Mouse (Mus musculus) bone marrow macrophage, adult 2 months (primary cell): ENCODE measurements around the gene Cetn2. TPM values are rescaled to one million over a fixed set of nuclear protein-coding genes. Genes with fewer than 3 reads are reported as not detected.

ENCODE experiments used
- H3K27ac ChIP-seq: 2 replicates; pipeline ENCODE4 v1.5.1; 2012; ENCODE audit warnings: low read depth, low read length; ENCODE audit not compliant: insufficient read depth
- H3K4me1 ChIP-seq: 2 replicates; pipeline ENCODE4 v1.6.1; 2012; ENCODE audit warnings: low read length; ENCODE audit not compliant: control insufficient read depth, insufficient read depth
- H3K4me3 ChIP-seq: 2 replicates; pipeline ENCODE4 v1.5.1; 2012; ENCODE audit warnings: mild to moderate bottlenecking, low read length, moderate library complexity; ENCODE audit not compliant: insufficient read depth
- CTCF ChIP-seq: IDR thresholded peaks from 2 replicates; pipeline ENCODE4 v1.5.1; 2012; ENCODE audit warnings: low read depth, mild to moderate bottlenecking, low read length, moderate library complexity
- POLR2A ChIP-seq: IDR thresholded peaks from 2 replicates; pipeline ENCODE4 v1.6.1; 2012; ENCODE audit warnings: mild to moderate bottlenecking, low read depth, low read length, borderline replicate concordance
- polyA plus RNA-seq: library from polyadenylated mRNA; stranded (reverse); fragments of >200 nt; gene quantifications from 2 replicates; pipeline ENCODE4 v1.2.4, GENCODE M21; 2012; ENCODE audit not compliant: missing spikeins, insufficient read depth, insufficient read length

Gene Cetn2
- 34.6 and 36.4 TPM in 2 replicates for polyA plus RNA-seq

DNA sequence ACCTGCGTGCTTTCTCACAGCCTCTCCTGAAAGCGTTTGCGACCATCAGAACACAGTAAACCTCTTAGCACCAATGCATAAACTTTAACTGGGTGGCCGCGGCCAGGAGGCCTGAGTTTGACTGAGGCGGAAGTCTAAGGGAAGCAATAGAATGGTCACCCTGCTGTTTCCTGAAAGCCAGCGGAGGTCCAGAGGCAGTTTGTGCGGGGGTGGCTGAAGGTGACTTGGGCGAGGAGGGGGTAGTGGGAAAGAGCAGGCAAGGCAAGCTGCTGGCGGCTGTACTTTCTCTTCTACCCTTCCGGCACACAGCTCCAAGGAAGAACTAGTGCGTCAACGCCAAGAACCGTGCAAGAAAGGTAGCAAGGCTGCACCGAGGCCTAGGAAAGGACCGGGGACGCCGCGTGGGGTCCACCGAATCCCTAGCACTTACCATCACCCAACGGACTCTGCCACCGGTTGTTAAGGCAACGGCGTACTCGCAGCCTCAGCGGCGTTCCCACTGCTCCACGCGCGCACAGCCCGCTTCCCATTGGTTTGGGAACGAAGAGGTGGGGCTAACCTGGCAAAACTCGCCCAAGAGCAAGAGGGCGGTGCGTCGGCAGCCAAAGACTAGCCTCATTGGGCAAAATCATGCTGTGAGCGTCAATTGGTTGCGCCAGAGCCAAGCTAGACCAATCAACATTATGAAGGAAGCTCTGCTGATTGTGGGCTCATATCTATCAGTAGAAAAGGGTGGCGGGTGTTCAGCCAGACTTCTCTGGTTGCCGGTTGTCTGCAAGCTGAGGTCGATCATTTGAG is at the start of gene Cetn2, which contains the start of gene Nsdhl:
Gene Cetn2, minus strand, starts transcription at position 528 of the 798 bp plus-strand sequence.
Gene Nsdhl, plus strand, starts transcription at position 674 of the 798 bp plus-strand sequence.
- Histone ChIP-seq H3K4me3 (peak within 1 kb of the TSS; percentile 93), H3K27ac (peak within 1 kb of the TSS; percentile 65), H3K4me1 (no peaks in the 10 kb centered on the region; the same call in 1 of the 2 replicates)
- TF ChIP-seq POLR2A: no peak

- TF ChIP-seq POLR2A: no peak
- TF ChIP-seq CTCF: no peak
- Histone ChIP-seq H3K4me3 (no peak overlapping the region), H3K27ac (no peak overlapping the region), H3K4me1 (no peaks in the 10 kb centered on the region)
Measured at GRCm38 (mm10) chrX:72962743-72963142, 44.5 kb upstream of the Cetn2 start.

GRCm38 (mm10) chrX:72961511-72961910 is 43.3 kb upstream of the Cetn2 start:
- Histone ChIP-seq H3K27ac (no peak overlapping the region), H3K4me1 (no peaks in the 10 kb centered on the region), H3K4me3 (no peak overlapping the region)
- TF ChIP-seq POLR2A (no peak), CTCF (no peak)

DNA sequence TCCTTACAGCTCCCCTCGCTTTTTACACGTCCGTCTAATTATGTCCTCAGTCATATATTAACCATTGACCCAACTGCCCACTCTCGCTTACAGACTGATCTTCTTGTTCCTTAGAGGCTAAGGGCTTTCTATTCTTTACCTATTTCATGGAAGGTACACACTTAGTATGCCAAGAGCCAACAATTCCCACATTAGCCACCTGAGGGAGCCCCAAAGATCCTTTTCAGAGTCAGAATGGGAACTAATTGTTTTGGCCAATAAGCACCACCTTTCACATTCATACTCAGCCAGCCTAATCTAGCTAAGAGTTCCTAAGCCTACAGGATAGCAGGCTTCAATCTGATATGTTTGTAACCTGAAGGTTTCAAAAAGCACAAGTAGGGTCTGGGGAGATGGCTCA is 42.2 kb upstream of the Cetn2 start:
- no peak overlapping the region for H3K4me3 ChIP-seq
- H3K4me1 ChIP-seq: no peaks in the 10 kb centered on the region
- TF ChIP-seq CTCF (no peak), POLR2A (no peak)
- no peak overlapping the region for H3K27ac ChIP-seq

DNA sequence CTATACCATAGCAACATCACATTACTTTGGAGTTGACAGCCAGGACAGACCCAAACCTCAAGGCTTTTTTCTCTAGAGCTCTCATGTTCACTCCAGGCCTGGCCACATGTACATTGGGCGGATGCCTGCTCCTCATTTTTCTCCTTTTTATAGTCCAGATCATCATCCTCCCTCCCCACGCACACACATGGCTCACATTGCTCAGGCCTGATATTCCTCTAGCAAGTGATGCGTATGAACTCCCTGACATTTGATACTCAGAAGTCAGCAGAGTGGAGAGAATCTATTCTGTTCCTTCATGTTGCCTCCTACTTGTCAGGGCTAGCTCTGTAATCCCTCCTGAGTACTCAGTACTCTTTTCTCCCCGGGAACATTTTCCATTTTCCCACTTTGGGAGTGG is 38.3 kb upstream of the Cetn2 start:
- TF ChIP-seq POLR2A (no peak), CTCF (no peak)

GRCm38 (mm10) chrX:72953464-72953863 is 35.3 kb upstream of the Cetn2 start:
- Histone ChIP-seq H3K4me3 (no peak overlapping the region), H3K27ac (no peak overlapping the region), H3K4me1 (no peaks in the 10 kb centered on the region)
- TF ChIP-seq CTCF (no peak), POLR2A (no peak)

More for the DNA sequence above, 38.3 kb upstream of the Cetn2 start:
- Histone ChIP-seq H3K27ac (no peak overlapping the region), H3K4me3 (no peak overlapping the region), H3K4me1 (no peaks in the 10 kb centered on the region)

- H3K4me3 ChIP-seq: no peak overlapping the region
- no peak overlapping the region for H3K27ac ChIP-seq
- TF ChIP-seq POLR2A (no peak), CTCF (no peak)
- H3K4me1 ChIP-seq: no peaks in the 10 kb centered on the region; the same call in 1 of the 2 replicates
Measured at GRCm38 (mm10) chrX:72921391-72921790, 3.2 kb upstream of the Cetn2 start.

DNA sequence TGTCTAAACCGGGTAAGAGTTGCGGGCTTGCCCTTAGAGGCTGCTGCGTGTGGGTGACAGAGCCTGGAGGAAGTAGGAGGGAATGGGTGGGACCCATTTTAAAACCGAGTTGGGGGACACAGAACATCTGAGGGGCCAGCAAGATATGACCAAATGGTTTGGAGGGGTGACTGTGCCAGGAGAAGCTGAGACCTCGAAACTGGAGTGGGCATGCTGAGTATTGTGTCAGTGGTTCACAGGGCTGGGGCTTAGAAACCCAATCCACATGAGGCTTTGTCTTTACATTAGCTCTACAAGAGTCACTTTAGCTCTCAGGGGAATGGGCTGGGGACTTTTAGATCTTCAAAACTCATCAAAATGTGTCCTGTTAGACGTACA is 460 bp upstream of the Cetn2 start:
- H3K4me1 ChIP-seq: no peaks in the 10 kb centered on the region; the same call in 1 of the 2 replicates
- TF ChIP-seq POLR2A (no peak), CTCF (no peak)
- H3K4me3 ChIP-seq: peak overlapping the region; percentile 61
- peak overlapping the region; percentile 65 for H3K27ac ChIP-seq

- TF ChIP-seq POLR2A (no peak), CTCF (no peak)
- H3K4me1 ChIP-seq: peaks cover 12% of the 10 kb centered on the region
- no peak overlapping the region for H3K4me3 ChIP-seq
- no peak overlapping the region for H3K27ac ChIP-seq
Measured at GRCm38 (mm10) chrX:72911611-72912010, 6.6 kb downstream of the Cetn2 start.

DNA sequence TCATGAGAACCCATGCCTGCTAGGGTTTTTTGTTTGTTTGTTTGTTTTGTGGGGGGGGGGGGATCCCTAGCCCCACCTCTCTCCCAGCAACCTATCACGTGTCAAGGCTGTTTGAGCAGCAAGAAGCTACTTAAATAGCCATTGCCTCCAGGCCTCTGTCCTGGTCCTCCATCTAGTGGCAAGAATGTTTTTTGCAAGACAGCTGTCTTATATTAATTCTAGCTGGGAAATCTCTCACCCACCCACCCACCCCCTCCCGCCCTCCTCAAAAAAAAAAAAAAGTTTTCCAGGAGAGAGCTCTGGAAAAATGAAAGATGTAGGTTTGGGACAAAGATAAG is 9.8 kb downstream of the Cetn2 start:
- Histone ChIP-seq H3K4me1 (peaks cover 12% of the 10 kb centered on the region), H3K27ac (no peak overlapping the region), H3K4me3 (no peak overlapping the region)
- TF ChIP-seq POLR2A (no peak), CTCF (no peak)
